Mouse (Mus musculus): ENCODE measurements around the gene Cpsf4l.

DNA sequence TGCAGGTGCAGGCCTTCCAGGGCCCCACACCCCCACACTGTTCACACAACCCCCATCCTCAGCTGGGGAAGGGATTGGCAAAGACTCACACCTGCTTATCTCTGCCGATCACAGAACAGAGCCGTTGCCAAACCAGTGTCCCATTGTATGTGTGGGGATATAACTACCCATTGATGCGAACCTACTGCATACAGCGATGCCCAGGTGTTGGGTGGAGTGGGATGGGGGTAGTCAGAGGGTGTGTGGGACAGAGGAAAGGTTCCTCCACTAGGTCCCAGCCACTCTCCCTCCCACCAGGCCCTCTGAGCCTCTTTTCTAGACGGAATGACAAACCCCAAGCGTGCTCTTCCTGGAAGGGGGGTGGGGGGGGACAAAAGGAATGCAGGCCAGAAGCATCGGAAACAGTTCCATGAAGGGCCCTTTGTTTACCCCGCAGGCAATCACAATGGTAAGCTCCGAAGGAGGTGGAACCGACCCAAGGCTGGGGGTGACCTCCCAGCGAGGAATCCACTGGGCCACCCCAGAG, at the start of gene Cpsf4l:
- TF ChIP-seq POLR2A (IDR thresholded peaks at IDR 0.05; ENCODE audit: borderline replicate concordance, extremely low read depth, insufficient read depth, insufficient read length, poor library complexity, severe bottlenecking) (no peak), CTCF (IDR thresholded peaks at IDR 0.05; ENCODE audit: borderline replicate concordance, extremely low read depth, insufficient read depth, insufficient read length) (no peak)

All from brain, embryonic 14.5 days (tissue).